Mouse (Mus musculus): ENCODE measurements around the gene Trip10.
"Not testable (repeated sequence)": the region's sequence is repeated elsewhere in the genome, so short reads cannot be mapped to it uniquely, and the experiment has no call there.

Trip10 gene

DNA sequence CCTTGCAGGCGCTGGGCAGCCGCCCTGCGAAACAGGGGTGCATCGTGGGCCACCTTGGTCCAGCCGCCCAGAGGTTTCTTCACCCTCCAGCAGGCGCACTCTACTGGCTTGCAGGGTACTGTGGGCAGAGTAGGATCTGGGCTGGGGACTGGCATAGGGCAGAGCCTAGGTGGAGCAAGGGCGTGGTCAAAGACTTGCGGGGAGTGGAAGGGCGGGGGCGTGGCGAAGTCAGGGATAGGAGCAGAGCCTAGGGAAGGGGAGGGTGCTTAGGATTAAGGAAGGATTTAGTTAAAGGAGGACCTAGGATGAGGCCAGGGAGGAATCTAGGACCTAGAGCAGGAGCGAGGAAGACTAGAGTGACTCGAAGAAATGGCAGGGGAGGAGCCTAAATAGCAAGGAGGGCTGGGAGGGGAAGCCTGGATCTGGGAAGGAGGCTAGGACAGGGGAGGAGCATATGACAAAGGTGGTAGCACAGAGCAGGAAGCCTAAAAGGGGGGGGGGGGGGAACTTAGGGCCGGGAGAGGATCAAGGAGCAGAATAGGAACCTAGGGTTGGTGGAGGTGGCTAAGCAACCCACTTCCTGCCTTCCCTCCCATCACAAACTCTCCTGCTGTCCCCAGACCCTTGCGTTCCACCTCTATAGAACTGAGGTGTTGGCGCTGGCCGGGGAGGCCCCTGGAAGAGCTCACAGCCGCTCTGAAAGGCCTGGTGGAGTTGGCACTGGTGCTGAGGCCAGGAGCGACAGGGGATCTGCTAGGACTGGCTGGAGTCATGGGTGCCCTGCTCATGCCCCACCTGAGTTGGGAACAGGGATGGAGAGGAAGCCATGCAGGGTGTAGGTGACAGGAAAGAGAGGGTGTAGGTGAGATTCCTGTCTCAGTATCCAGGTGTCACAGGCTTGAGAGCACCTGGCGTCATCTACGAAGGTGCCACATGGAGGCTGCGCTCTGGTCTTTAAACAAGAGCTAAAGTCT, 16.0 kb downstream of the Trip10 start:
- peak; percentile 52 for DNase-seq

DNA sequence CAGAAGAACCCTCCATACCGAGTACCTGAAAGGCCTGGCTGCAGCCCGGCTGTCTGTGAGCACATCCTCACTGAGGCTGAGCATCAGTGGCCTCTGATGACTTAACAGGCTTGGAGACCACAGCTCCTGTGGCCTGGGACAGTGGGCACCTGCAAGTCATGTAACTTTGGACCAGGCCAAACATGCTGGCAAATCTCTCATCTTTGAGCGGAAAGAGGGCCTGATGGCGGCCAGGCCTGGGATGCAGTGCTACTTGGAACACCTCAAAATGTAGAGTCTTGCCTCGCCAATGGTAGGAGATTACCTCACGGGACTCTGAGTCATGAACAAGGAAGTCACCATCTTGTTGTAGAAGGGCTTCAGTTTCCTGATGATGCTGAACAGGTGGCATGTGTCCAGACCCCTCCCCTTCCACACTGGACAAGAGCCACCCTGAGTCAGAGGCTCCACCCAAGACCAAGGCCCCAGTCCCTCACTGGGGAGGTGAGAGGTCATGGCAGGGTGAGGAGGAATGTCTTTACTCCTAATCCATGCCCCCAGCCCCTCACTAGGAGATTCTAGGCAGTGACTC, 18.4 kb downstream of the Trip10 start:
- DNase-seq, result no peak

DNA sequence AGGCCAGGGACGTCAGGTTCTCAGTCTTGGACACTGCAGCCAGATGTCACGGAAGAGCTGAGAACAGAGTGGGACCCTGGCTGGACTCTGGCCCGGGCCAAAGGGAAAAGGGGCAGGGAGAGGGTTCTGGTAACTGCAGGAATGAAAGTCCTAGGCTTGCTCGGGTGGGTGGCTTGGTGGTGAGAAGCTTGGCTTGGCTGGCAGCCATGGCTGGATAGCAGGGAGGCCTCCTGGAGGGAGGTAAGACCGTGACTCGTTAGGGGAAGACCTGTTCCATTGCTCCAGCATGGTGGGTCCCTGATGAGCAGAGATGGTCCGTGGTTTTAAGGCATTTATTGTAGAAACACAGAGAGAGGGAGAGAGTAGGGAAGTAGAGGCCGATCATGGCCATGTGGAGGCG, 22.0 kb downstream of the Trip10 start:
- DNase-seq, result no peak

DNA sequence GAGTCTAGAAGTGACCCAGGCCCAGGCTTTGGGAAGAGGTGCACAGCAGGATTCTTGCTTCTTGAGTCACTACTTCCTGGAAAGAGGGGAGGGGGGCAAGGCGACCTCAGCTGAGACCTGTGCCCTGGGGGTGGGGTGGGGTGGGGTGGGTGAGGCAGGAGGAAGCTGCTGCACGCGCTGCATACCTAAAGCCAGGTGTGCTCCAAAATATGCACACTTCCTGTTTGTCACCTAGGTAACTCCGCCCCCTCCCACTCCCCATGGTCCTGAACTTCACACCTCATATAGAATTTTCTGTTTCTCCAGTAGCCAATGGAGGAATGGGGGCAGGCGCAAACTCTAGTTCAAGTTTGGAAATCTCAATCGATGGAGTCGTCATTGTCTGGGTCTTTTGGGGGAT, 24.6 kb downstream of the Trip10 start:
- DNase-seq, result no peak

DNA sequence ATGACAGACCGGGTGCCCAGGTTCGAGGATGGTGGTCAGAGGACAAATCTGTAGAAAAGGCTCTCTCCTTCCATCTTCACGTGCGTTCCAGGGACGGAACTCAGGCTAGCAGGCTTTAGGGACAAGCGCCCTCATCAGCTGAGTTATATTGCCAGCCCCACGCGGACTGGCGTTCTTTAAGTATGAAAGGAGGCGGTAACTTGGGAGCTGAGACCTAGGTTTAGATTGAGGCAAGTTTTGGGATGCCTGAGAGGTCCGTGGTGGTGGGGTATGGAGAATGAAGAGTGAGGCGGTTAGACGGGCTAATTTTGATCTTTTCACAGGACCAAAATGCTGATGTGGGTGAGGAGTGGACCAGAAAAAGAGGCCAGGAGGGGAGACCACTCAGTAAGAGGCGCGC, 25.4 kb downstream of the Trip10 start:
- DNase-seq, result peak; percentile 10

DNA sequence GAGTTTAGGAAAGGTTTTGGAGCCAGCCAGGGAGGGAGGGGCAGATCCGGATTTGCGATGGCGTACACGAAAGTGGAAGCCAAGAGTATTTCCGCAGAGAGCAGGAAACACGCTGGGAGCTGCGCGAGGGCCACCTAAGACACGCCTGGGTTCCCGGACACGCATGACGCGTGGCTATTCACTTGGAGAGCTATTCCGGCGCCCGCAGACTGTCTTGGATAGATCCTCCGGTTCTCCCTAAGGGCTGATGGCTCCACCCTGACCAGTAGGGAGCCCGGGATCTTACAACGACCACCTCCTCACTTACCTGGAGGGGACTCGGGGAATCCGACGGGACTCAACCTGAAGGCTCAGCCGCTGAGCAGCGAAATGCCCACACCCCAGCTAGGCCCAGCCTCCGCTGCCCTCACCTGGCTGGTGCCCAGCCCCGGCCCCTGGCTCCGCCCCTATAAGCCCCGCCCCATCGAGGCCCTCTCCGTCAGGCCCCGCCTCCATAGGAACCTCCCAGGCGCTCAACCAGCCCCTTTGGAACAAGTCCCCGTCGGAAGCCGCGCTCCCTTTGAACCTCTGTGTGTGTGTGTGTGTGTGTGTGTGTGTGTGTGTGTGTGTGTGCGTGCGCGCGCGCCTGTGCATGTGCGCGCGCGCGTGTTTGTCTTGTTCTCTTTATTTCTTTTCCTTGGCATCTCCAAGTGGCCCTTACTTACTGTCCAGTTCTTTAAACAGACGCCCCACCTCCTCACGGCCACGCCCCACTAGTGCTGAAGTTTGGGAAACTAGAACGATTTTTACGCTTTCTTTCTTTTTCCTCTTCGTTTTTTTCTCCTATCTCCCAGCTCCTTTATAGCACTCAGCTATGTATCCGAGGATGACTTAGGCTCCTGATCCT, 26.1 kb downstream of the Trip10 start:
- DNase-seq, result peak; percentile 78

DNA sequence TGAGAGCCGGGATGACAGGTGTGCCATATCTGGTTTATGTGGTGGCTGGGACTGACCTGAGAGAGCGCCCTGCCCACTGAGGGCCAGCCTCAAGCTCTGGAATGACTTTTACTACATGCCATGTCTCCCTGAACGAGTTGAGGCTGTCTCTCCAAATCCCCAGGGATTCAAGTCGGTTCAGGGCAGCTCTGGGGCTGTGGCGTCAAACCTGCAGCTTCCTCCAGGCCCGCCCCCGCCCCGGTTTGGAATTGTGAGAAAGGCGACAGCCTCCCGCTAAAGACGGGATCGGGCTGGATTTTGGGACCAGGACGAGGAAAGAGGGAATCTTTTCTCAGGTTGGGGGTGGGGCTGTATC, 26.7 kb downstream of the Trip10 start:
- DNase-seq, result peak; percentile 11

DNA sequence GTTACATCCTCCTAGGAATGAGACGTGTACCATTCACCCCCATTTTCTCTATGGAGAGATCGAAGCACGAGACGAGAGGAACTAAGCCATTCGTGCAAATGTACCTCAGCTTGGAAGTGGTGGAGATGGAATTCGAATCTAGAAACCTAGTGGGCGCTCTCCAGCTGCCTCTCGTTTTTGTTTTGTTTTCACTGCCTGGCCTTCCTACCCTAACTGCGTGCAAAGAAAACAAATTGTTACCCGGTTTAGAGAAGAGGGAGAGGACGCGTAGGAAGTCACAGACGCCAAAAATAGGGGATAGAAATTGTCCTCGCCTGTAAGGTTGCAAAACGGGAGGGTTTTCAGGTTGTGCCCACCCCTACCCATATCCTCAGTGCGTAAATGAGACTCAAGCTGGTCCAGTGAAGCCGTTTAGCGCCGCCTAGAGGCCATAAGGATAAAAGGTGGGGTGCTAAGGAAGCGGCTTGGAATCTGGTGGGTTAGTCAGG, 27.4 kb downstream of the Trip10 start:
- peak; percentile 88 for DNase-seq

DNA sequence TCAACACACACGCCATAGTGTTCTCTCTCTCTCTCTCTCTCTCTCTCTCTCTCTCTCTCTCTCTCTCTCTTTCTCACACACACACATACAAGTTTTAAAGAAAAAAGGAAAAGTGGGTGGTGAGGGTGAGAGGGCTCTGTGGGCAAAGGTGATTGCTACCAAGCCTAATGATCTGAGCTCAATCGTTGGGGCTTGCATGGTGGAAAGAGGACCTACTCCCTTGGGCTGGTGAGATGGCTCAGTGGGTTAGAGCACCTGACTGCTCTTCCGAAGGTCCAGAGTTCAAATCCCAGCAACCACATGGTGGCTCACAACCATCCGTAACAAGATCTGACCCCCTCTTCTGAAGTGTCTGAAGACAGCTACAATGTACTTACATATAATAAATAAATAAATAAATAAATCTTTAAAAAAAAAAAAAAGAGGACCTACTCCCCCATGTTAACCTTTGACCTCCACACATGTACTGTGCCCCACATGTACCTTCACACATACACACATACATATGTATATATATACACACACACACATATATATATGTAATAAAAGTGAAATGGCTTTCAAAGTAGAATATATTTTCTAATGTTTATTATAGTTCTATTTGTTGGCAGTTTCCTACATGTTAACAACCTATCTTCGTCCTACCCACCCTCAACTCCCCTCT, 28.5 kb downstream of the Trip10 start:
- DNase-seq, result not testable (repeated sequence)

DNA sequence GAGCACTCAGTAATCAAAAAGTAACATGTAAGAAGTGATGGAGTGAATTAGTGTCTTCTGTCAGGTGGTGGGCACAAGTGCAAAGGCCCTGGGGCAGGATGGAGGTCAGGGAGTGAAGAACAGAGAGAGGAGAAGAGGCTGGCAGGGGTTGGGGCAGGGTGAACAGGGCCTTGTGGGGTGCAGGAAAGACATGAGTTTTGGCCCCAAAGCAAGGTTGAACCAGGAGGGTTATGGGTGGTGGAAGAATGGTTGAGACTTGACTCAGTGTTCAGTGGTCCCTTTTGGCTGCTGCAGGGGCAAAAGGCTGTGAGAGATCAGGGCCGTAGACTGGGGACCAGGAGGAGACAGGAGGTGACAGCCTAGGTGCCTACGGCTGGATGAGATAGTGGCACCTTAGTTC, 29.3 kb downstream of the Trip10 start:
- DNase-seq, result no peak

DNA sequence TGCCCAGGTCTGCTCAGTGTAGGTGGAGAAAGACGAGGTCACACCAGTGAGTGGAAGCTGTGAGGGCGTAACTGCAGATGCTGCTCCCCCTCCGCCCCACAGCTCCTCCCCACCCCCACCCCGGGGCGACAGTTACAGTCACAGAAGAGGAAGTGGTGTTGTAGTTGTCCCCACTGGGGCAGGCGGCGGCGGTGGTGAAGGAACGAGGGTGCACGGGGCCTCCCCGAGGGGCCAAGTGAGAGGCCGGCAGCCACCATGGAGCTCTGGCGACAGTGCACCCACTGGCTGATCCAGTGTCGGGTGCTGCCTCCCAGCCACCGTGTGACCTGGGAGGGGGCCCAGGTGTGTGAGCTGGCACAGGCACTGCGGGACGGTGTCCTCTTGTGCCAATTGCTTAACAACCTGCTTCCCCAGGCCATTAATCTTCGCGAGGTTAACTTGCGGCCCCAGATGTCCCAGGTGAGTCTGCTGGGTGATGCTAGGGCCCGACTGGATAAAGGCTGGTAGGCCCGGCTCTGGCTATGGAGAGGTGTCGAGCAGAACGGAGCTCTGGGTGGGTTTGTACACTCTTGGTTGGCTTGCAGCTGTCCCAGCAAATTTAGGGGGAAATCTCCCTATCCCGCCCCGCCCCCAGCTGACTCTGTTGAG, 29.8 kb downstream of the Trip10 start, which contains the start of gene Vav1:
Gene Vav1, plus strand, starts transcription at position 158 of the 648 bp plus-strand sequence.
- DNase-seq, result no peak

DNA sequence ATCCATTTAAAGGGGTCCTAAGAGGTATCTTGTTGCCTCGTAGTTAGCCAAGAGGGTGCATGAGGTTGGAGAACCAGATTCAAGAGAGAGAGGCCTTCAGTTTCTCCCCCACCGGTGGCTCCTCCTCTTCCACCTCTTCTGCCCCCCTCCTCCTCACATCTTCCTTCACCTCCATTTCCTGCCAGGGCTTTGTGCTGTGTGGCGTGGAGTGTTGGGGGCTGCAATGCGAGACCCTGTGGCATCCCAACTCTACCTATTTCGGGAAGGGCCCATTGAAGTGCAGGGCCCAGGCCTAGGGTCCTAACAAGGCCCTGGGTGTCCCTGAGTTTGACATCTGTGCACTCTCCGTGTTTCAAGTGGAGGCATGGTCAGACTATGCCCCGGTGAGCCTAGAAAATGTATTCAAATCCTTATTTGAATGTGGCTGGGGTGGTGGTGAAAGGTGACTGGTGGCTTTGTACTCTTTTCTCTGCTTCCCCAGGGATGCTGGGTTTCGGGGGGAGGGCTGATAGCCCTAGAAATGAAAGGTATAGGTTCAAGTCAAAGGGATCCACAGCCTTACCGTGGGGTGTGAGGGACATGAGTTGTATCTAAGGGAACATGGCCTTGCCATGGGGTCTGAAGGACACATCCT, 30.5 kb downstream of the Trip10 start:
- no peak for DNase-seq

DNA sequence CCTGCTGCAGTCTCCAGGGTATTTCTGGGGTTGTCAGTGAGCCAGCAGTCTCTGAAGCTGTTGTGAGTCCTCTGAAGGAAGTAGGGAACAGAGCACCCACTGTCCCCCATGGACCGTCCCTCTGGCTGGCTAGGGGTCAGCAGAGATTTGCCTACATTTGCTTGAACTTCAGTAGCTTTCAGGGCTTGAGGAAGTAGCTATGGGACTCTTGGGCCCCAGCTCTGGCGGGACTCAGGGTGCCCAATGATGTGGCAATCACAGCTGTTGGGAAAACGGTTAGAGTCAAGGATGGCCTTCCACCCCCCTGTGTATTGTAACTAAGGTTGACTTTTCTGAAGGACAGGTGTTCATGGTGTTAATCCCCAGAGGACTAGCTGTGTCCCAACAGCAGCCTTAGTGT, 31.2 kb downstream of the Trip10 start:
- no peak for DNase-seq

DNA sequence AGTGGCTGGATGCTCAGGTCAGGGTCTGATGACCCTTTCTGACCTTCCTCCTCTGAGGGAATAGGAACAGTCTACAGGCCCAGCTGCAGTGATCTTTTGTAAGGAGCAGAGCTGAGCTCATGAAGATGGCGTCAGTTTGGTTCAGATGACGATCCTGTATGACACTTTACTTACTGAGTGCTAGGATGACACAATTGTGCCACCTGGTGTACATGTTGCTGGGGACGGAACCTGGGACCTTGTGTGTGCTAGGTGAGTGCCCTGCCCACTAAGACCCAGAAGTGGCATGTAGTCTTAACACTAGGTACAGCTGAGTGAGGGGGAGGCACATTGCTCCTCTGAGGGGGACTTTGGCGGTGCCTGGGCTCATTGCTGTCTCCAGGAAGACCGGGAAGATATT, 34.7 kb downstream of the Trip10 start:
- DNase-seq, result no peak

DNA sequence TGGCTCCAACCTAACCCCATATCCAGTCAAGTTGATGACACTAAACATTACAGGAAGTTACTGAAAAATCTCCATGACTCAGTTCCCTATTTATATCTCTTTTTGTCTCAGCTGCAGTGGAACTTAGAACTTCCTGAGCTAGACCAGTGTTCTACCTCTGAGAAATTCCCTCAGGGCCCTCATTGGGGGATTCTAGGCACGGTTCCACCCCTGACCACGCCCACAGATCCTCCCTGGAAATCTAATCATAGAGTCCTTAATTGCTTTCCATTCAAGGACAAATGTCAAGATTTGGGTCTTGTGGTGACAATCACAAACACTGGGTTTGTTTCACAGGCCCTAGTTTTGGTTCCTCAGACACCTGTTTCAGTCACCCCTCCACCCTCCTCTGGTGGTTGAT, 35.8 kb downstream of the Trip10 start:
- DNase-seq, result no peak

DNA sequence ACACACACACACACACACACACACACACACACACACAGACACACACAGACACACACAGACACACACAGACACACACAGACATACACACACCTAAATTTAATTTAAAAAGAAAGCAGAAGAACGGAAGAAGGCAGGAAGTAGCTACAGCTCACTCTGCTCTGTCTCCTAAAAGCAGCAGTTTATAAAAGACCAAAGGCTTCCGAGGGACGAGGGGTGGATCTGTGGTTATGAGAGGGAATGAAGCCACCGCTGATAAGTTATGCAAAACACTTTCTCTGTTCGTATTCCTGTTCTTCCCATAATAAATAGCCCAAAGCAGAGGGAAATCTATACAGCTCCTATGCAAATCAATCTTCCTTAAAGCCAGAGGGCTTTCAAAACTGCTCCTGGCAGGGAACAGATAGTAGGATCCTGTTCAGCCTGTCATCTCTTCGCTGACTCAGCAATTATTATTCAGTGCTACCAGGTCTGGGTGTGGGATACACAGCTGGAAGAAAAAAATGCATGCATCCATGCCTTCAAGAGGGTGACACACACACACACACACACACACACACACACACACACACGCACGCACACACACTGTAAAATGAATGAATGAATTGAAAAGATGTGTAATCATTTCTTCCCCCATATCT, 37.6 kb downstream of the Trip10 start:
- DNase-seq, result no peak

DNA sequence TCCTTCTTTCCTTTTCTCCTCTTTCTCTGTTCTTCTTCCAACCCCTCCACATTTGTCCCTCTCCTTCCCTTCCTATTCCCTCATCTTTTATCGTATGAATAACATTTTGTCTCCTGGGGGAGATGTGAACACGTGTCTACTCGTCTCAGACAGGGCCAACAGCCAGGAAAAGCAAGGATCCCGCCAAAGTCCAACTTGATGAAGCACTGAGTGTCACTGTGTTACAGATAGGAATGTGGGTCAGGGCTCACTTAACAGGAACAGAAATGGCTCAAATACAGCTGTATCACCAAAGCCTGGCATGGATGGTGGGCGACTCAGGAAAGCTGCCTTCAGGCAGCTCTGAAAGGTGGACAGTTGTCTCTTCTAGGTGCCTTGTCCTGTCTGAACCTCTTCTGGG, 40.0 kb downstream of the Trip10 start:
- DNase-seq, result no peak

DNA sequence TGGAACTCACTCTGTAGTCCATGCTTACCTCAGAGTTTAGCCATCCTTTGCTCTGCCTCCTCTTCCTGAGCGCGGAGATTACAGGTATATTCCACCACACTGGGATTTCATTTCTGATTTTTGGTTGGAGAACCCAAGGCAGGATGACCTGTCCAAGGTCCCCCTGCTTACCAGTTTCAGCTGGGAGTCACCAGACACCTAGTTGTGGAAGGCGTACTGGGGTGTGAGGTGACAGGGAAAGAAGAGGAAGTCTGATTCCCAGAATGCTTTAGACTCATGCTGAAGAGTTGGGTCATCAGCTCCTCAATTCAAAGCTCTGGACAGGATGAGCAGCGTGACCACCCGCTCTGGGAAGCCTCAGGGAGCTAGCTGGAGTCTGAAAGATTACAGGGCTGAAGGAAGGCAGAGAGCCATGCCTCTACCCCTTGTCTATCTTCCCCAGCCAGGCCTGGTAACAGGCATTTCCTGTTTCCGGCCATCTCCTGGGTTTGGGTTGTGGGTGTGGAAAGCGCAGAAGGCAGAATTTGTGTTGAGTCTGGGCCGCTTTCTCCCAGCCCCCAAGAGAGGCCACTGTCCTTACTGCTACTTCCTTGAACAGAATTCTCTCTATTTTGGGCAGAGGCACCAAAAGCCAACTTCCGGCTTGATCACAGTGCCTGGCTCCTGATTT, 40.9 kb downstream of the Trip10 start:
- DNase-seq, result no peak

DNA sequence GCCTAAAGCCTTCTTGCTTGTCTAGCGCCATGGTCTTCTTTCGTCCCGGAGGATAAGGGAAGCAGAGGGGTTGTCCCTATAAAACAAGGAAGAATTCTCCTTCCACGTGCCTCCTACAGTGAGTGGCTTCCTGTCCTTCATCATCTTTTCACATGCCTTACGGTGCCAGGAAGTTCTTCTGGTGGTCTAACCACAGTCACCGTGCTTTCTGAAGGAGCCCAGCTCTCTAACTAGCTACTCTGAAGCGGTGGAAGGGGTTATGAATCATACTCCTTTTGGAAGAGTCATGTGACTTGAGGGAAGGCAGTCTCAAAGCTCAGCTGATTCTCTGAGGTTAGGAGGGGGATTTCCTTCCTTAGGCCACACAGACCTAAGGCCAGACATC, 41.4 kb downstream of the Trip10 start:
- no peak for DNase-seq

DNA sequence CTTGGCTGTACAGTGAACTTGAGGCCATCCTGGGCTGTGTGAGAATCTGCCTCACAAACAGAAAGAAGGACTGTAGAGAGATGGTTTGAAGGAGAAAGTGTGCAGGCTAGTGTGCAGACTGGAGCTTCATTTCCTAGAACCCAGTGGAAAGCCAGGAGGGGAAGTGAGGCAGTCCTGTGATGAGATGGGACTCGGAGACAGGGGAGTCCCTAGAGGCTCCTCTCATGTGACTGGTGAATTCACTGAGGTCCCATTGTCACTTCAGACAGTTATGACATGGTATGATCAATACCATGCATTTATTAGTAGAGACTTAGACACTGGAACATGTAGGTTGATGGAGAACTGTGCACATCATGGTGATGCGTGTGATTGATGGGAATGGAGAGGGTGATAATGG, 43.0 kb downstream of the Trip10 start:
- no peak for DNase-seq

DNA sequence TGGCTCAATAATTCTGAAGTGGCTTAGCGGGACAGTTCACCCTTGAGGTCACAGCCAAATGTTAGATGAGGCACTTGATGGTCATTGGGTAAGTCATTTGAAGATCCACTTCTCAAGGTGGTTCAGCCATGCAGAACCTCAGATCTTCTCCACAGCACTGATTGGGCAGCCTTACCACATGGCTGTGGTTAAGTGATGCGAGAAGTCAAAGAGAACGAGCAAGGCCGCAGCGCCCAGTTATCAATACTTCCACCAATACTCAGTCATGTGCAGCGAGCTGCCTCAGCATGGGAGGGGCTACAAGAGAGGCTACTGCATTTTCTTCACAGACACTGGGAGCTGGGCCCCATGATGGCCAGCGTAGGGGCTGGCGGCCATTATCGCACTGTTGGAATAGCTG, 43.7 kb downstream of the Trip10 start:
- DNase-seq, result no peak
